Mouse (Mus musculus) heart, embryonic 13.5 days (tissue): ENCODE results near the gene Psmg1. TPM values are rescaled to one million over a fixed set of nuclear protein-coding genes. Genes with fewer than 3 reads are reported as not detected.
"Not testable (repeated sequence)": the region's sequence is repeated elsewhere in the genome, so short reads cannot be mapped to it uniquely, and the experiment has no call there.

Source experiments
- ATAC-seq: fragments of 200-750 bp; cut with Nextera tagmentation; 2 replicates; pipeline ENCODE4 v1.8.0; 2017; ENCODE audit warnings: moderate TSS enrichment; ENCODE audit not compliant: insufficient number of reproducible peaks, low FRiP score, low TSS enrichment; ENCODE audit errors: extremely low read depth
- H3K27ac ChIP-seq: fragments of 300-500 bp; sonication (generic); replicated peaks from 2 replicates; pipeline ENCODE4 v1.5.1; 2015; ENCODE audit warnings: moderate library complexity, mild to moderate bottlenecking, inconsistent platforms
- H3K27me3 ChIP-seq: fragments of 300-500 bp; sonication (generic); replicated peaks from 2 replicates; pipeline ENCODE4 v1.6.1; 2015; ENCODE audit warnings: mild to moderate bottlenecking, inconsistent platforms
- H3K36me3 ChIP-seq: fragments of 300-500 bp; sonication (generic); 2 replicates; pipeline ENCODE4 v1.6.1; 2015; ENCODE audit warnings: mild to moderate bottlenecking, inconsistent platforms
- H3K4me1 ChIP-seq: fragments of 300-500 bp; sonication (generic); 2 replicates; pipeline ENCODE4 v1.6.1; 2015; ENCODE audit warnings: inconsistent platforms
- H3K4me2 ChIP-seq: fragments of 300-500 bp; sonication (generic); 2 replicates; pipeline ENCODE4 v1.6.1; 2015; ENCODE audit warnings: inconsistent platforms, mild to moderate bottlenecking, moderate library complexity
- H3K4me3 ChIP-seq: fragments of 300-500 bp; sonication (generic); 2 replicates; pipeline ENCODE4 v1.5.1; 2015; ENCODE audit warnings: moderate library complexity, mild to moderate bottlenecking, inconsistent platforms
- H3K9ac ChIP-seq: fragments of 300-500 bp; sonication (generic); 2 replicates; pipeline ENCODE4 v1.6.1; 2015; ENCODE audit warnings: inconsistent platforms, mild to moderate bottlenecking, moderate library complexity
- H3K9me3 ChIP-seq: fragments of 300-500 bp; sonication (generic); 2 replicates; pipeline ENCODE4 v1.6.1; 2016; ENCODE audit warnings: inconsistent platforms
- WGBS: fragments of 180-500 bp; shearing (Covaris S2); methylation state at CpG from one replicate; pipeline ENCODE4 v1.1.7; 2015; ENCODE audit warnings: mixed read lengths; 5-methylcytosine and 5-hydroxymethylcytosine counted together
- polyA plus RNA-seq: library from polyadenylated mRNA; unstranded; fragments of >200 nt; fragmentation: Nextera tagmentation; extraction: Ambion mirVana; gene quantifications from 2 replicates; pipeline ENCODE4 v1.2.1, GENCODE M21; 2015

Psmg1 gene
- polyA plus RNA-seq, 1 experiment from 2014 or later = 62.1 TPM

DNA sequence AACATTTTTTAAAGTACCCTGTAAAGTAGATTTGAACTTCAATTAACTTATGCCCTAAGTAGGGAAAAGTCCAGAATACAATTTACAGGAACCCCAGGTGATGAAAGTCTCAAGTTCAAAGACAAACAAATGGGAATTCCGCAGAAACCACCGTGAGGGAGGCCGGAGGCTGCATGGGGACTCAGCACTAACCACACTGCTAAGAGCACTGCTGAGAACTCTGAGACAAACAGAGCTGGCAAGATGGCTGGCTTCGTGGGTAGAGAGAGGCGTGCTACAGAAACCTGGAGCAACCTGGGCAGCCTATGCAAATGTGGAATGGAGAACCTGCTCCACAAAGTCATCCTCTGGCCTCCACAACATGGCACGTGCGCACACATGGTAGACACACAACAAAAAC lies 5.4 kb upstream of the Psmg1 start:
- Histone ChIP-seq H3K9me3 (no peaks in the 10 kb centered on the region), H3K27ac (no peak overlapping the region), H3K4me1 (peaks cover 15% of the 10 kb centered on the region), H3K9ac (no peak overlapping the region), H3K4me2 (no peak overlapping the region), H3K27me3 (no peaks in the 10 kb centered on the region), H3K36me3 (peaks cover 72% of the 10 kb centered on the region), H3K4me3 (no peak overlapping the region)
- 85% methylated on average over 7 of the region's 7 CpGs for WGBS
- no peak for ATAC-seq

- 85% methylated on average over 4 of the region's 4 CpGs for WGBS
- H3K36me3 ChIP-seq = peaks cover 59% of the 10 kb centered on the region
Measured at GRCm38 (mm10) chr16:95994576-95994975, 3.8 kb upstream of the Psmg1 start.

DNA sequence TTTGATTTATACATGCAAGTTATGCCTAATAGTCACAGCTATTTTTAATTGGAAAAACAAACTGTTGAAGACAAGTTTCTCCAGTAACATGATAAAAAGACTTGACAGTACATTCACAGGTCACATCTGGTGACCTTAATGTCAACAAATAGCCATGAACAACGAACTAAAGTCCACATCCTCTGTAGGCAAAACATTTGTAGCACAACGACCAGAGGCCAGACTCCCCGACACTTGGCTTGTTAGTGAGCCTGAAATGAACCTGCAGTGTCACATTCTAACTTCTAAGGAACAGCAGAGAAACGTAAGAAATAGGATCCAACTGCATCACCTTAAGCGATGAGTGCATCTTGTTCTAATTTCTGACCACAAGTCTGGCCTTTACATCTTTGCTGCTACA lies 1.8 kb upstream of the Psmg1 start:
- peaks cover 57% of the 10 kb centered on the region for H3K36me3 ChIP-seq
- H3K27ac ChIP-seq = no peak overlapping the region
- H3K4me3 ChIP-seq = no peak overlapping the region
- H3K9me3 ChIP-seq = no peaks in the 10 kb centered on the region
- WGBS = 68% methylated on average over 5 of the region's 5 CpGs
- no peak overlapping the region for H3K4me2 ChIP-seq
- H3K27me3 ChIP-seq = no peaks in the 10 kb centered on the region
- peaks cover 17% of the 10 kb centered on the region for H3K4me1 ChIP-seq
- ATAC-seq = no peak
- no peak overlapping the region for H3K9ac ChIP-seq

More at GRCm38 (mm10) chr16:95994576-95994975, 3.8 kb upstream of the Psmg1 start:
- not testable (repeated sequence) for H3K27me3 ChIP-seq, H3K9me3 ChIP-seq, H3K4me2 ChIP-seq, ATAC-seq, H3K4me3 ChIP-seq, H3K9ac ChIP-seq, H3K27ac ChIP-seq
- peaks cover 21% of the 10 kb centered on the region for H3K4me1 ChIP-seq

- Histone ChIP-seq H3K36me3 (peaks cover 56% of the 10 kb centered on the region), H3K4me1 (peaks cover 17% of the 10 kb centered on the region), H3K27me3 (no peaks in the 10 kb centered on the region), H3K27ac (peak overlapping the region; percentile 82), H3K9ac (peak overlapping the region; percentile 86), H3K9me3 (no peaks in the 10 kb centered on the region), H3K4me3 (peak overlapping the region; percentile 71), H3K4me2 (peak overlapping the region; percentile 71)
- WGBS = 6% methylated on average over 10 of the region's 10 CpGs
- ATAC-seq = no peak
Measured at GRCm38 (mm10) chr16:95991122-95991900, 551 bp upstream of the Psmg1 start.

DNA sequence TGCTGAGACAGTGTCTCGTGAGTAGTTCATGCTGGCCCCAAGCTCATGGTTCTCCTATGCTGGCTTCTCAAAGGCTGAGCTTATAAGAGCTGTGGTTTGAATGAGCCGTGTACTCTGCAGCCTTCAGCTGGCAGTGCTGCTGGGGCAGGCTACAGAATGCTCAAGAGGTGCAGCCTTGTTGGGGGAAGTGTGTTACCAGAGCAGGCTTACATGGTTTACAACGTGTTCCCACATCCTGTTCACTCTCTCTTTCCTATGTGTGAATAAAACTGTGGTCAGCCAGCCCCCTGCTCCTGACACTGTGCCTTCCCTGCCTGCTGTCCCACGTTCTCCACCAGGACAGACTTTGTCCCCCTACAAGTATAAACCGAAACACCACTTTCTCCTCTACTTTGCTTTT lies 5.8 kb downstream of the Psmg1 start:
- H3K9me3 ChIP-seq = no peaks in the 10 kb centered on the region
- peaks cover 83% of the 10 kb centered on the region for H3K36me3 ChIP-seq
- no peak overlapping the region for H3K4me3 ChIP-seq
- H3K27me3 ChIP-seq = no peaks in the 10 kb centered on the region
- H3K9ac ChIP-seq = no peak overlapping the region
- ATAC-seq = no peak
- 79% methylated on average over 5 of the region's 5 CpGs for WGBS
- H3K27ac ChIP-seq = no peak overlapping the region
- no peak overlapping the region for H3K4me2 ChIP-seq
- H3K4me1 ChIP-seq = peaks cover 6% of the 10 kb centered on the region

DNA sequence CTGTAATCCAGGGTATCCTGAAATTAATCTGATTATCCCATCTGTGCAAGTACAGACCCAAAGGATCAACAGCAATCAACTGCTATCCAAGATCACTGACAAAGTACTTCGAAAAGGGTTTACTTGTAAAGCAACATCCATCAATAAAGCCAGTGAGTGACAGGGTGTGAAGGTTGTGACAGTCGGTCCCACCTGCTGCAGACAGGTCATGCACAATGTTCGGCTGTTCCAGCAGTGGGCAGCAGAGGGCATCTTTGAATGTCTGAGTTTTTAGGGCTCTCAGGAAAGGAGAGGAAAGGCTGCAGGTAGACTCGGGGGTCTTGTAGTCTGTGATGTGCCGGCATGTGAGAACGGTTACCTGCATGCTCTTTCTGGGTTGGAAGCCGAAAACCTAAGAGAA lies 7.2 kb downstream of the Psmg1 start:
- 77% methylated on average over 7 of the region's 7 CpGs for WGBS
- H3K36me3 ChIP-seq = peaks cover 90% of the 10 kb centered on the region
- no peak overlapping the region for H3K27ac ChIP-seq
- H3K4me1 ChIP-seq = no peaks in the 10 kb centered on the region
- no peaks in the 10 kb centered on the region for H3K27me3 ChIP-seq
- no peak overlapping the region for H3K4me3 ChIP-seq
- H3K9ac ChIP-seq = no peak overlapping the region
- ATAC-seq = no peak
- no peaks in the 10 kb centered on the region for H3K9me3 ChIP-seq
- H3K4me2 ChIP-seq = no peak overlapping the region

DNA sequence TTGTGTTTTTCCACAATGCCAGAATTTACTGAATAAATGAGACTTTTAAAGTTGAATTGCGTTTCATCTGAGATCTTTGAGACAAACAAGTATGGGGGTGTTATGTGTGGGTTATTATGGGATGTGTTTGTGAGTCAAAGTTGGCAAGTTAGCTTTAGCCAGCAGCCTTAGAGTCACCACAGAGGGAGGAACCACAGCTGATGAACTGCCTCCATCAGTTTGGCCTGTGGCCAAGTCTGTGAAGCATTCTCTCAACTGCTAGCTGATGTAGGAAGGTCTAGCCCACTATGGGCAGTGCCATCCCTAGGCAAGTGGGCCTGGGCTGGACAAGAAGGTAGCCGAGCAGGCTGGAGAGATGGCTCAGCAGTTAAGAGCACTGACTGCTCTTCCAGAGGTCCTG lies 19.9 kb downstream of the Psmg1 start:
- 59% methylated on average over 2 of the region's 2 CpGs for WGBS
- Histone ChIP-seq H3K4me2 (no peak overlapping the region), H3K36me3 (no peaks in the 10 kb centered on the region), H3K9me3 (0 out of 2 replicates have a peak, but pooled peaks cover 5% of the 10 kb centered on the region), H3K9ac (no peak overlapping the region), H3K4me1 (0 out of 2 replicates have a peak, but pooled peaks cover 4% of the 10 kb centered on the region), H3K27me3 (no peaks in the 10 kb centered on the region), H3K4me3 (no peak overlapping the region), H3K27ac (no peak overlapping the region)
- no peak for ATAC-seq

GRCm38 (mm10) chr16:95967455-95967854 lies 23.3 kb downstream of the Psmg1 start:
- Histone ChIP-seq H3K4me3 (no peak overlapping the region), H3K9me3 (no peaks in the 10 kb centered on the region), H3K36me3 (no peaks in the 10 kb centered on the region), H3K4me1 (peaks cover 8% of the 10 kb centered on the region; the same call in 1 of the 2 replicates), H3K4me2 (no peak overlapping the region), H3K9ac (no peak overlapping the region), H3K27me3 (no peaks in the 10 kb centered on the region), H3K27ac (no peak overlapping the region)
- WGBS = 62% methylated on average over 11 of the region's 11 CpGs
- no peak for ATAC-seq

- Histone ChIP-seq H3K9me3 (no peaks in the 10 kb centered on the region), H3K36me3 (no peaks in the 10 kb centered on the region), H3K27ac (no peak overlapping the region), H3K27me3 (no peaks in the 10 kb centered on the region), H3K4me2 (peak overlapping the region; percentile 56), H3K4me1 (peaks cover 8% of the 10 kb centered on the region; the same call in 1 of the 2 replicates), H3K9ac (peak overlapping the region; percentile 28; the same call in 1 of the 2 replicates), H3K4me3 (no peak overlapping the region)
- 33% methylated on average over 11 of the region's 11 CpGs for WGBS
- no peak for ATAC-seq
Measured at GRCm38 (mm10) chr16:95964427-95965023, 26.2 kb downstream of the Psmg1 start.

DNA sequence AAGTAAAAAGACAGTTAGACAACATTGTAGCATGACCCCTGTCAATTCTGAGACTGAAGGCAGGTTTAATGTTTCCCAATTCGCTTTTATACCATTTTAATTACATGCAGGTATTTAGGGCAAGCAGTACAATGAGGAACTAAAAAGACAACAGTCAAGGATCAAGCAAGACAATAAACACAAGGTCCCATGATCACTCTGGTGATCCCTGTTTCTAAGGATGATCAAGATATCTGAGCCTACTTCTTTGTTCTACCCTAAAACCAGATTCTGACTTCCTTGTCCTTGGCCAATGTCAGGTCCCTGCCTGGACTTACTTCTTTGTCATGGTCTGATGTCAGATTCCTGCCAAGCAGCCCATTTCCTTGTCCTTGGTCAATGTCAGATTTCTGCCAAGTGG lies 29.3 kb downstream of the Psmg1 start:
- not testable (repeated sequence) for H3K4me3 ChIP-seq, H3K9me3 ChIP-seq, H3K27me3 ChIP-seq, H3K4me2 ChIP-seq, H3K9ac ChIP-seq, H3K4me1 ChIP-seq, ATAC-seq, H3K27ac ChIP-seq, H3K36me3 ChIP-seq
- 56% methylated on average over 1 of the region's 1 CpGs for WGBS

DNA sequence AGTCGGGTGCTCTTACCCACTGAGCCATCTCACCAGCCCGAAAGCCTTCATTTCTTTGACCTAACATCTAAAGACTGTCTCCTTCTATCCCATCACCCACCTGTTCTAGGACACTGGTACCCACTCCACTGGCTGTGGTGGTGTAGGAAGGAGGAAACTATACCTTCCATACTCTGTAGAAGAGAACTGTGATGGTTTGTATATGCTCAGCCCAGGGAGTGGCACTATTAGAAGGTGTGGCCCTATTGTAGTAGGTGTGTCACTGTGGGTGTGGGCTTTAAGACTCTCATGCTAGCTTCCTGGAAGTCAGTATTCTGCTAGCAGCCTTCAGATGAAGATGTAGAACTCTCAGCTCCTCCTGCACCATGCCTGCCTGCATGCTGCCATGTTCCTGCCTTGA lies 30.1 kb downstream of the Psmg1 start:
- H3K4me2 ChIP-seq, H3K27me3 ChIP-seq, H3K36me3 ChIP-seq, H3K4me1 ChIP-seq, H3K27ac ChIP-seq, H3K4me3 ChIP-seq, H3K9me3 ChIP-seq, ATAC-seq, H3K9ac ChIP-seq: not testable (repeated sequence)
- 88% methylated on average over 2 of the region's 2 CpGs for WGBS

DNA sequence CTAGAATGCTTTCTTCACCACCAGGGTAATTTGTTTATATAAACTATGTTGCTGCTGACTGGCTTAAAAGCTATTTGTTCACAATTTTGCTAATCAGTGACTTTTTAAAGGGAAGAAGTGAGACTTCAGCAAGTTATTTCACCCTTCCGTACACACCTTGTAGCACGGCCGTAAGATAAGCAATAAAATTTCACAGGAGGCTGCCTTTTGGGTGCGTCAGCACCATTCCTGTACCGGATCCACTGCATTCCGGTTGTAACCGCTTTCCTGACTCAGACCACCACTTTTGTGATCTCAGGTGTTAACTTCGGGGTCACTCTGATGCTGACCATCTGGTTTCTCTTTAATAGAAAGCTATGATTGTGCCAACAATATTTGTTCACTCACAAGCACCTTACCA lies 32.7 kb downstream of the Psmg1 start:
- no peaks in the 10 kb centered on the region for H3K27me3 ChIP-seq
- no peaks in the 10 kb centered on the region for H3K36me3 ChIP-seq
- H3K4me1 ChIP-seq = no peaks in the 10 kb centered on the region
- H3K27ac ChIP-seq = no peak overlapping the region
- H3K4me3 ChIP-seq = no peak overlapping the region
- H3K9me3 ChIP-seq = no peaks in the 10 kb centered on the region
- no peak overlapping the region for H3K4me2 ChIP-seq
- 77% methylated on average over 8 of the region's 8 CpGs for WGBS
- H3K9ac ChIP-seq = no peak overlapping the region
- ATAC-seq = no peak
